Mouse (Mus musculus) olfactory bulb, adult 2 months (tissue): ENCODE data around the gene Syt8.

Experiments used
- CTCF ChIP-seq: fragments of 200-500 bp; IDR thresholded peaks from 2 replicates; pipeline ENCODE4 v1.5.1; 2012; ENCODE audit warnings: low read depth, mild to moderate bottlenecking, low read length, moderate library complexity; ENCODE audit not compliant: insufficient read depth
- POLR2A ChIP-seq: fragments of 200-500 bp; IDR thresholded peaks from 2 replicates; pipeline ENCODE4 v1.6.1; 2012; ENCODE audit warnings: mild to moderate bottlenecking, low read depth, low read length, moderate library complexity; ENCODE audit not compliant: insufficient read depth

DNA sequence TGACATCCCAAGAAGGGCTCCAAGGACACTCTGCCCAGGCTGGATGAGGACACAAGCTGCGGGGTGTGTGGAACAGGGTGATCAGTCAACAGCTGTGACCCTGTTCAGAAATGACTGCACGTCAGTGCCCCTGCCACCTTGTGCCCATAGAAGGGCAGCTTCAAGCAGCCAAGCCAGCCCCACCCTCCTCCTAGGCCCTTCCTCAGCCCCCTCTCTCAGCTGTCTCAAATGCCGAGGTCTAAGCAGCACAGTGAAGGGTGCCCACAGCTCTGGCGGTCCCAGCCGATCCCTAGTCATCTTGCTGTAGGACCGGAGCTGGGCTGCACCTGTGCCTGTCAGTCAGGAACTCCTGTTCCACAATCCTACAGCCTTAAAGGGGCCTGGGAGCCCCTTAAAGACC is 27.5 kb downstream of the Syt8 start:
- TF ChIP-seq CTCF (no peak), POLR2A (no peak)
